Mouse (Mus musculus): ENCODE measurements at regions not wholly inside any gene's neighbourhood (a gene's known extent, or its start where the extent isn't known, plus 50 kb on each side); places are given as distances from the start of the nearest gene placed in this dataset.
"Not testable (repeated sequence)": the region's sequence is repeated elsewhere in the genome, so short reads cannot be mapped to it uniquely, and the experiment has no call there.

- DNase-seq (ENCODE audit: low spot score in 2 of 2): no peak
Observed at GRCm38 (mm10) chr12:49084505-49084904, 298.0 kb upstream of the Foxg1 start.

- DNase-seq (ENCODE audit: low spot score in 2 of 2): no peak
Observed at GRCm38 (mm10) chr12:49086076-49086475, 296.4 kb upstream of the Foxg1 start.

GRCm38 (mm10) chr12:49090177-49090576 is 292.3 kb upstream of the Foxg1 start:
- no peak for DNase-seq (ENCODE audit: low spot score in 2 of 2)

GRCm38 (mm10) chr12:49105931-49106330 is 276.5 kb upstream of the Foxg1 start:
- DNase-seq (ENCODE audit: low spot score in 2 of 2): no peak

- peak; percentile 16 to 69 for DNase-seq (ENCODE audit: low spot score in 2 of 2)
Observed at GRCm38 (mm10) chr12:49106399-49107382, 275.8 kb upstream of the Foxg1 start.

GRCm38 (mm10) chr12:49107415-49108148 is 274.9 kb upstream of the Foxg1 start:
- DNase-seq (ENCODE audit: low spot score in 2 of 2): no peak

- DNase-seq (ENCODE audit: low spot score in 2 of 2): not testable (repeated sequence)
Observed at GRCm38 (mm10) chr12:49131093-49131492, 251.4 kb upstream of the Foxg1 start.

- DNase-seq (ENCODE audit: low spot score in 2 of 2): peak in 1 of 2 experiments; percentile 5
Observed at GRCm38 (mm10) chr12:49170097-49170496, 212.4 kb upstream of the Foxg1 start.

GRCm38 (mm10) chr12:49171014-49171677 is 211.3 kb upstream of the Foxg1 start:
- no peak for DNase-seq (ENCODE audit: low spot score in 2 of 2)

- DNase-seq (ENCODE audit: low spot score in 2 of 2): no peak
Observed at GRCm38 (mm10) chr12:49191348-49191747, 191.1 kb upstream of the Foxg1 start.

- DNase-seq (ENCODE audit: low spot score in 2 of 2): no peak
Observed at GRCm38 (mm10) chr12:49233524-49234306, 148.7 kb upstream of the Foxg1 start.
